In the genomic region with DNA sequence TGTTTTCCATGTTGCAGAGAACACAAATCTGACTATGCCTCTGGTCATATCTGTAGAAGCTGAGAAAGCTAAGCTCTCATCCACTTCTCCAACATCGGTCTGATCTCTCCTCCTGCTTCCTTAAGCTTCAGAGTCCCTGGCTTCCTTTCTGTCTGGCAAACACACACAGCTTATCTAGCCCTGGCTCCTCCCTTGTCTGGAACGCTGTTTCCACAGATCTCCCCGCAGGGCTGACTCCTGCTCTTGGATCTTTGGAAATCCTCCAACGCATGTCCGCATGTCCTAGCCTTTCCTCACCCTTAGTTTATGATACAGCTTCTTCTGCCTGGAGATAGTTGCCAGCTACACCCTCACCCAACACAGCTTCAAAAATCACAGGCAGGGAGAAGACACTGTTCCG, we compare ENCODE assay signal across 10 mouse cellular contexts. TPM values are rescaled to one million over a fixed set of nuclear protein-coding genes. Genes with fewer than 3 reads are reported as not detected.
A peak's percentile ranks its signal among the peaks of the same experiment; 100 is the strongest.
DNase-seq lines count a peak whose midpoint lies in the region; ATAC-seq and TF ChIP-seq lines count a peak whose summit lies in the region.
"Had no signal": no experiment of that assay in that cellular context is flagged by ENCODE, and none has a peak within 500 bp of the region (broad histone marks: within the 10 kb centered on the region; RNA-seq: fewer than 3 reads in every experiment).

No protein-coding gene starts in this region.

- no peak for TF ChIP-seq CTCF in gastrocnemius, adult 2 months (IDR thresholded peaks at IDR 0.05)
- TF ChIP-seq CTCF in E14TG2a.4 (conservative IDR thresholded peaks at IDR 0.05; ENCODE audit: low read length) = no peak

- whole genome bisulfite sequencing in lung, embryonic 15.5 days = 27% methylated on average over 6 of the region's 6 CpGs
- 59% methylated on average over 6 of the region's 6 CpGs for WGBS in hindbrain, embryonic 14.5 days

- no peak overlapping the region; the same call in 1 of the 2 replicates for H3K4me2 ChIP-seq in lung, embryonic 15.5 days
- no peak overlapping the region for H3K4me2 ChIP-seq in hindbrain, embryonic 14.5 days (replicated peaks)

- no peaks in the 10 kb centered on the region for H3K36me3 ChIP-seq in E14TG2a.4 (ENCODE audit: insufficient read depth, low read length)
- H3K36me3 ChIP-seq in lung, embryonic 15.5 days = no peaks in the 10 kb centered on the region
- H3K36me3 ChIP-seq in hindbrain, embryonic 14.5 days (replicated peaks; ENCODE audit: control insufficient read depth, insufficient read depth) = no peaks in the 10 kb centered on the region
- H3K36me3 ChIP-seq: midbrain, embryonic 13.5 days had no signal

- H3K4me1 ChIP-seq in E14TG2a.4 (replicated peaks; ENCODE audit: low read depth, low read length) = peaks cover 60% of the 10 kb centered on the region
- peaks cover 49% of the 10 kb centered on the region for H3K4me1 ChIP-seq in lung, embryonic 15.5 days
- H3K4me1 ChIP-seq in hindbrain, embryonic 14.5 days (replicated peaks; ENCODE audit: control insufficient read depth, insufficient read depth, low read length) = peaks cover 25% of the 10 kb centered on the region

- no peaks in the 10 kb centered on the region for H3K27me3 ChIP-seq in E14TG2a.4 (ENCODE audit: insufficient read depth, low read length)
- H3K27me3 ChIP-seq in lung, embryonic 15.5 days = no peaks in the 10 kb centered on the region
- H3K27me3 ChIP-seq in hindbrain, embryonic 14.5 days (ENCODE audit: control insufficient read depth, insufficient read depth, low read length) = no peaks in the 10 kb centered on the region
- H3K27me3 ChIP-seq: midbrain, embryonic 13.5 days had no signal

- H3K9ac ChIP-seq in lung, embryonic 15.5 days = no peak overlapping the region
- H3K9ac ChIP-seq in hindbrain, embryonic 14.5 days = no peak overlapping the region
- H3K9ac ChIP-seq: midbrain, embryonic 13.5 days had no signal

- no peaks in the 10 kb centered on the region for H3K9me3 ChIP-seq in E14TG2a.4 (ENCODE audit: low read length)
- no peaks in the 10 kb centered on the region for H3K9me3 ChIP-seq in lung, embryonic 15.5 days
- no peaks in the 10 kb centered on the region for H3K9me3 ChIP-seq in hindbrain, embryonic 14.5 days (ENCODE audit: control insufficient read depth, low read length)
- H3K9me3 ChIP-seq: midbrain, embryonic 13.5 days had no signal

- peak overlapping the region; percentile 84 for H3K27ac ChIP-seq in gastrocnemius, adult 2 months
- peak overlapping the region; percentile 60 for H3K27ac ChIP-seq in lung, embryonic 15.5 days
- no peak overlapping the region for H3K27ac ChIP-seq in hindbrain, embryonic 14.5 days
- H3K27ac ChIP-seq: midbrain, embryonic 13.5 days had no signal

- no peak for ATAC-seq in lung, embryonic 15.5 days (ENCODE audit: borderline replicate concordance, extremely low read depth, low FRiP score, low TSS enrichment)
- ATAC-seq in hindbrain, embryonic 14.5 days (ENCODE audit: low FRiP score) = no peak
- ATAC-seq: midbrain, embryonic 13.5 days had no signal

- DNase-seq in gastrocnemius, adult 2 months = no peak
- DNase-seq in gastrocnemius, postnatal 36 days = no peak
- peak; percentile 62 for DNase-seq in heart, adult 8-10 months (ENCODE audit: low spot score)
- DNase-seq in hindbrain, embryonic 14.5 days (ENCODE audit: low spot score) = no peak
- no peak for DNase-seq in cerebellum, adult 9-10 months
- DNase-seq in B cell, adult 2 months = no peak

- intact Hi-C loops in gastrocnemius, adult 2 months (cut with DNase I) = loop anchor here (10.0 kb wide), 2 partner anchors 177 to 347 kb away; partner anchors contain the start of gene Kdm6b
- intact Hi-C loops in gastrocnemius, postnatal 36 days (cut with DNase I) = loop anchor here (1.0 kb wide), 1 partner anchor 83 kb away; no protein-coding TSS in a partner anchor

- H3K4me3 ChIP-seq in gastrocnemius, adult 2 months = no peak overlapping the region
- 0 out of 2 replicates have a peak overlapping the region, but pooled peaks have one; percentile 35 for H3K4me3 ChIP-seq in E14TG2a.4 (replicated peaks; ENCODE audit: low read length)
- H3K4me3 ChIP-seq in lung, embryonic 15.5 days = no peak overlapping the region
- no peak overlapping the region for H3K4me3 ChIP-seq in hindbrain, embryonic 14.5 days (replicated peaks; ENCODE audit: low read length)

RNA-seq across cellular contexts. Expression of gene Tmem107, which starts 3.0 kb away (rescaled TPM):
- 1 to 10 TPM; 3.9 to 5.7 TPM for total RNA-seq in gastrocnemius, adult 2 months (2021)
- total RNA-seq in gastrocnemius, postnatal 36 days (2021) = 1 to 10 TPM; 3.4 TPM
- 1 to 10 TPM; 6.3 to 8.4 (median 7.5) TPM for total RNA-seq in heart, adult 8-10 months (2022)
- polyA plus RNA-seq in lung, embryonic 15.5 days (2015; fragmentation: Nextera tagmentation; extraction: Ambion mirVana) = 69.3 and 71.1 TPM in 2 replicates
- polyA plus RNA-seq in hindbrain, embryonic 14.5 days (2014; fragmentation: Nextera tagmentation; extraction: Ambion mirVana) = 40.3 and 40.7 TPM in 2 replicates

RNA-seq across cellular contexts. Expression of gene Borcs6, which starts 8.1 kb away (rescaled TPM):
- total RNA-seq in gastrocnemius, adult 2 months (2021) = 10 to 100 TPM; 17.9 to 18.9 TPM
- total RNA-seq in gastrocnemius, postnatal 36 days (2021) = 10 to 100 TPM; 17.4 to 18.8 TPM
- total RNA-seq in heart, adult 8-10 months (2022) = 10 to 100 TPM; 16.1 to 18.7 (median 17.1) TPM
- polyA plus RNA-seq in lung, embryonic 15.5 days (2015; fragmentation: Nextera tagmentation; extraction: Ambion mirVana) = 9.1 and 10.3 TPM in 2 replicates
- 18.6 and 24.3 TPM in 2 replicates for polyA plus RNA-seq in hindbrain, embryonic 14.5 days (2014; fragmentation: Nextera tagmentation; extraction: Ambion mirVana)

RNA-seq across cellular contexts. Expression of gene Vamp2, which starts 20.7 kb away (rescaled TPM):
- total RNA-seq in gastrocnemius, adult 2 months (2021) = 10 to 100 TPM; 38.0 to 42.7 TPM
- total RNA-seq in gastrocnemius, postnatal 36 days (2021) = 10 to 100 TPM; 26.7 to 38.1 TPM
- total RNA-seq in heart, adult 8-10 months (2022) = 10 to 100 TPM; 57.1 to 72.2 (median 68.6) TPM
- polyA plus RNA-seq in lung, embryonic 15.5 days (2015; fragmentation: Nextera tagmentation; extraction: Ambion mirVana) = 61.6 and 66.6 TPM in 2 replicates
- 324 and 368 TPM in 2 replicates for polyA plus RNA-seq in hindbrain, embryonic 14.5 days (2014; fragmentation: Nextera tagmentation; extraction: Ambion mirVana)

RNA-seq across cellular contexts. Expression of gene Aurkb, which starts 22.2 kb away (rescaled TPM):
- not detected for total RNA-seq in gastrocnemius, adult 2 months (2021)
- 1 to 10 TPM in 1 of 2 experiments, under 1 TPM in 1; 0.51 to 1.1 TPM for total RNA-seq in gastrocnemius, postnatal 36 days (2021)
- total RNA-seq in heart, adult 8-10 months (2022) = under 1 TPM in 2 of 4 experiments, not detected in 2; 0.33 to 0.75 TPM
- 207 and 211 TPM in 2 replicates for polyA plus RNA-seq in lung, embryonic 15.5 days (2015; fragmentation: Nextera tagmentation; extraction: Ambion mirVana)
- polyA plus RNA-seq in hindbrain, embryonic 14.5 days (2014; fragmentation: Nextera tagmentation; extraction: Ambion mirVana) = 17.0 and 22.0 TPM in 2 replicates
- total RNA-seq: layer of hippocampus, adult 18-20 months had no signal

RNA-seq across cellular contexts. Expression of gene Per1, which starts 27.4 kb away (rescaled TPM):
- total RNA-seq in gastrocnemius, adult 2 months (2021) = 10 to 100 TPM; 68.2 to 76.8 TPM
- total RNA-seq in gastrocnemius, postnatal 36 days (2021) = 10 to 100 TPM; 60.9 to 89.0 TPM
- 10 to 100 TPM; 33.3 to 81.2 (median 48.5) TPM for total RNA-seq in heart, adult 8-10 months (2022)
- 21.7 and 24.0 TPM in 2 replicates for polyA plus RNA-seq in lung, embryonic 15.5 days (2015; fragmentation: Nextera tagmentation; extraction: Ambion mirVana)
- 9.6 and 10.1 TPM in 2 replicates for polyA plus RNA-seq in hindbrain, embryonic 14.5 days (2014; fragmentation: Nextera tagmentation; extraction: Ambion mirVana)
